Mouse (Mus musculus): ENCODE measurements at regions not wholly inside any gene's neighbourhood (a gene's known extent, or its start where the extent isn't known, plus 50 kb on each side); places are given as distances from the start of the nearest gene placed in this dataset.

DNA sequence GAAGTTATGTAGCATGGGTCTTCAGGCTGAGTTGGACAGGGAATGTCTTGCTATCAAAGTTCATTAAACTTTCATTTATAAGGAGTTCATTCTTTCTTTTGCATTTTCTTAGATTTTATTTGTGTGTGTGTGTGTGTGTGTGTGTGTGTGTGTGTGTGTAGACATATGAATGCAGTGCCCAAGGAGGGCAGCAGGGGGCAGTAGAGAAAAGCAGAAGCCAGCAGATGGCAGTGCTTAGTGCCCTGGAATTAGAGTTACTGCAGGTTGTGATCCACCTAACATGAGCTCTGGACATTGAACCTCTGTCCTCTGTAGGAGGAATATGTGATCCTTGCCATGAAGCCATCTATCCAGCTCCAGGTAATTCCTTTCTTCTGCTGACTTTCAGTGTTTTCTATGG is 501.2 kb downstream of the Dok5 start:
- H3K9me3 ChIP-seq (replicated peaks; ENCODE audit: low read length), result peaks cover 64% of the 10 kb centered on the region
- in situ Hi-C loops (cut with MboI; ENCODE audit: low pct_ligation_motif_present, low pct_unique_long_range_greater_than_20kb, low sequenced_read_pairs) (no loop called here), dilution Hi-C loops (cut with MboI; ENCODE audit: extremely low pct_ligation_motif_present, extremely low pct_unique_long_range_greater_than_20kb, low sequenced_read_pairs) (no loop called here)
- no peak overlapping the region for H3K4me3 ChIP-seq (replicated peaks in 1 of 3; ENCODE audit: low read depth in 2 of 3, low read length in 2 of 3, poor library complexity in 1 of 3)
- TF ChIP-seq TCF12 (IDR thresholded peaks at IDR 0.05; ENCODE audit: low read depth, low read length) (no peak), POLR2A (IDR thresholded peaks at IDR 0.05; ENCODE audit: low read depth, low read length) (no peak), ZMIZ1 (IDR thresholded peaks at IDR 0.05; ENCODE audit: low read depth, low read length) (no peak), EP300 (IDR thresholded peaks at IDR 0.05; ENCODE audit: low read length) (no peak), MEF2A (IDR thresholded peaks at IDR 0.05; ENCODE audit: borderline replicate concordance, low read depth, low read length) (no peak)
- no peaks in the 10 kb centered on the region for H3K27me3 ChIP-seq (replicated peaks)
- H3K36me3 ChIP-seq (replicated peaks in 1 of 2; ENCODE audit: control insufficient read depth in 1 of 2, insufficient read depth in 1 of 2, low read length in 1 of 2), result no peaks in the 10 kb centered on the region
- no peak overlapping the region for H3K4me2 ChIP-seq (ENCODE audit: insufficient read depth, low read depth, poor library complexity, severe bottlenecking)
- no peaks in the 10 kb centered on the region for H3K4me1 ChIP-seq (ENCODE audit: control insufficient read depth in 1 of 2, insufficient read depth in 2 of 2)
- H3K9ac ChIP-seq (ENCODE audit: insufficient read depth, low read depth), result no peak overlapping the region
- H3K79me2 ChIP-seq (replicated peaks; ENCODE audit: control insufficient read depth, extremely low read depth, insufficient read depth, poor library complexity, severe bottlenecking), result no peaks in the 10 kb centered on the region
- H3K27ac ChIP-seq (ENCODE audit: insufficient read depth, low read depth), result no peak overlapping the region
- DNase-seq (ENCODE audit: extremely low read depth), result no peak

- Histone ChIP-seq H3K27me3 (replicated peaks) (no peaks in the 10 kb centered on the region), H3K4me2 (ENCODE audit: insufficient read depth, low read depth, poor library complexity, severe bottlenecking) (no peak overlapping the region), H3K4me3 (replicated peaks in 1 of 3; ENCODE audit: low read depth in 2 of 3, low read length in 2 of 3, poor library complexity in 1 of 3) (no peak overlapping the region), H3K36me3 (replicated peaks in 1 of 2; ENCODE audit: control insufficient read depth in 1 of 2, insufficient read depth in 1 of 2, low read length in 1 of 2) (no peaks in the 10 kb centered on the region), H3K4me1 (ENCODE audit: control insufficient read depth in 1 of 2, insufficient read depth in 2 of 2) (no peaks in the 10 kb centered on the region), H3K27ac (ENCODE audit: insufficient read depth, low read depth) (no peak overlapping the region), H3K9me3 (replicated peaks; ENCODE audit: low read length) (peaks cover 60% of the 10 kb centered on the region), H3K9ac (ENCODE audit: insufficient read depth, low read depth) (no peak overlapping the region), H3K79me2 (replicated peaks; ENCODE audit: control insufficient read depth, extremely low read depth, insufficient read depth, poor library complexity, severe bottlenecking) (no peaks in the 10 kb centered on the region)
- no peak for TF ChIP-seq KAT2A (IDR thresholded peaks at IDR 0.05; ENCODE audit: insufficient replicate concordance, low read length)
- TF ChIP-seq BHLHE40 (IDR thresholded peaks at IDR 0.05; ENCODE audit: low read depth, low read length), result no peak
- no peak for TF ChIP-seq ZMIZ1 (IDR thresholded peaks at IDR 0.05; ENCODE audit: low read depth, low read length)
- no peak for TF ChIP-seq TCF12 (IDR thresholded peaks at IDR 0.05; ENCODE audit: low read depth, low read length)
- no peak for TF ChIP-seq USF2 (conservative IDR thresholded peaks at IDR 0.05; ENCODE audit: low read depth, low read length)
- no peak for TF ChIP-seq ZNF384 (IDR thresholded peaks at IDR 0.05; ENCODE audit: low read depth, low read length)
- TF ChIP-seq NELFE (IDR thresholded peaks at IDR 0.05; ENCODE audit: low read depth, low read length), result no peak
- TF ChIP-seq JUND (conservative IDR thresholded peaks at IDR 0.05; ENCODE audit: low read depth, low read length), result no peak
- TF ChIP-seq POLR2A (IDR thresholded peaks at IDR 0.05; ENCODE audit: low read depth, low read length), result no peak
- no peak for TF ChIP-seq ZC3H11A (IDR thresholded peaks at IDR 0.05; ENCODE audit: low read depth, low read length)
- TF ChIP-seq RAD21 (IDR thresholded peaks at IDR 0.05; ENCODE audit: low read depth, low read length), result no peak
- no peak for TF ChIP-seq MEF2A (IDR thresholded peaks at IDR 0.05; ENCODE audit: borderline replicate concordance, low read depth, low read length)
- dilution Hi-C loops (cut with MboI; ENCODE audit: extremely low pct_ligation_motif_present, extremely low pct_unique_long_range_greater_than_20kb, low sequenced_read_pairs), result no loop called here
- in situ Hi-C loops (cut with MboI; ENCODE audit: low pct_ligation_motif_present, low pct_unique_long_range_greater_than_20kb, low sequenced_read_pairs), result no loop called here
- no peak for DNase-seq (ENCODE audit: extremely low read depth)
Observed at GRCm38 (mm10) chr2:171231288-171232050, 499.9 kb downstream of the Dok5 start.

Measured in CH12.LX (cell line).